Comparison of ENCODE assay signal across 14 mouse cellular contexts in genomic region chr1:90441134-90441868, GRCm38 (mm10).
A peak's percentile ranks its signal among the peaks of the same experiment; 100 is the strongest.
DNase-seq lines count a peak whose midpoint lies in the region; ATAC-seq and TF ChIP-seq lines count a peak whose summit lies in the region.
"Had no signal": no experiment of that assay in that cellular context is flagged by ENCODE, and none has a peak within 500 bp of the region (broad histone marks: within the 10 kb centered on the region; RNA-seq: fewer than 3 reads in every experiment).

No protein-coding gene starts in this region.

- no peak for TF ChIP-seq CTCF in hindbrain, postnatal 0 days (IDR thresholded peaks at IDR 0.05; ENCODE audit: low read depth)

- H3K9ac ChIP-seq in midbrain, embryonic 15.5 days, result no peak overlapping the region
- no peak overlapping the region for H3K9ac ChIP-seq in hindbrain, postnatal 0 days (replicated peaks; ENCODE audit: low read length)
- H3K9ac ChIP-seq in neural tube, embryonic 14.5 days (replicated peaks; ENCODE audit: low read depth, low read length), result no peak overlapping the region

- H3K27me3 ChIP-seq in midbrain, embryonic 10.5 days (ENCODE audit: low read depth, poor library complexity, severe bottlenecking), result peaks cover 9% of the 10 kb centered on the region; the same call in 1 of the 2 replicates
- H3K27me3 ChIP-seq in midbrain, embryonic 15.5 days (replicated peaks), result no peaks in the 10 kb centered on the region
- H3K27me3 ChIP-seq in hindbrain, postnatal 0 days (ENCODE audit: insufficient read depth, low read length), result no peaks in the 10 kb centered on the region
- no peaks in the 10 kb centered on the region for H3K27me3 ChIP-seq in neural tube, embryonic 14.5 days (ENCODE audit: control insufficient read depth, insufficient read depth, low read length)

- peak overlapping the region; percentile 42 for H3K27ac ChIP-seq in midbrain, embryonic 10.5 days (replicated peaks)
- no peak overlapping the region for H3K27ac ChIP-seq in midbrain, embryonic 15.5 days
- H3K27ac ChIP-seq in hindbrain, postnatal 0 days, result no peak overlapping the region
- H3K27ac ChIP-seq in neural tube, embryonic 14.5 days (ENCODE audit: low read depth, low read length), result no peak overlapping the region
- H3K27ac ChIP-seq: layer of hippocampus, adult 2 months had no signal

- no peaks in the 10 kb centered on the region for H3K9me3 ChIP-seq in midbrain, embryonic 10.5 days (replicated peaks)
- no peaks in the 10 kb centered on the region for H3K9me3 ChIP-seq in midbrain, embryonic 15.5 days
- no peaks in the 10 kb centered on the region for H3K9me3 ChIP-seq in hindbrain, postnatal 0 days (ENCODE audit: low read length)
- no peaks in the 10 kb centered on the region for H3K9me3 ChIP-seq in neural tube, embryonic 14.5 days (ENCODE audit: control insufficient read depth, low read length)

- peak; percentile 66 for DNase-seq in midbrain, embryonic 10.5 days (ENCODE audit: low spot score)
- peak; percentile 60 for DNase-seq in embryo, embryonic 11 days
- DNase-seq in hindbrain, postnatal 0 days (ENCODE audit: low spot score), result no peak
- no peak for DNase-seq in adrenal gland, postnatal 14 days
- DNase-seq in heart, postnatal 36 days, result no peak
- DNase-seq: heart, adult 11 months; heart, postnatal 14 days; lung, adult 2 months; right cerebral cortex, adult 18-20 months; thymus, postnatal 25 days had no signal

- H3K4me2 ChIP-seq in midbrain, embryonic 15.5 days, result no peak overlapping the region
- H3K4me2 ChIP-seq in hindbrain, postnatal 0 days (ENCODE audit: low read depth, low read length), result no peak overlapping the region
- H3K4me2 ChIP-seq in neural tube, embryonic 14.5 days (ENCODE audit: low read depth, low read length), result 0 out of 2 replicates have a peak overlapping the region, but pooled peaks have one; percentile 2

- no peak for ATAC-seq in midbrain, embryonic 15.5 days (replicated peaks)
- 0 out of 2 replicates have a peak, but pooled peaks have one; percentile 38 for ATAC-seq in hindbrain, postnatal 0 days
- no peak for ATAC-seq in neural tube, embryonic 14.5 days (ENCODE audit: low read depth)
- no peak for ATAC-seq in erythroblast, adult 5-6 weeks (replicated peaks; ENCODE audit: low FRiP score, poor library complexity, severe bottlenecking)

- intact Hi-C loops in heart, postnatal 36 days (cut with DNase I), result no loop called here

- 37% methylated on average over 10 of the region's 10 CpGs for WGBS in midbrain, embryonic 10.5 days
- WGBS in midbrain, embryonic 15.5 days, result 35% methylated on average over 10 of the region's 10 CpGs
- 37% methylated on average over 10 of the region's 10 CpGs for WGBS in hindbrain, postnatal 0 days
- WGBS in neural tube, embryonic 14.5 days, result 30% methylated on average over 10 of the region's 10 CpGs

- no peaks in the 10 kb centered on the region for H3K36me3 ChIP-seq in midbrain, embryonic 10.5 days
- H3K36me3 ChIP-seq in midbrain, embryonic 15.5 days (replicated peaks), result no peaks in the 10 kb centered on the region
- no peaks in the 10 kb centered on the region for H3K36me3 ChIP-seq in hindbrain, postnatal 0 days (ENCODE audit: insufficient read depth, low read length)
- no peaks in the 10 kb centered on the region for H3K36me3 ChIP-seq in neural tube, embryonic 14.5 days (ENCODE audit: control insufficient read depth, insufficient read depth, low read length)

- H3K4me3 ChIP-seq in midbrain, embryonic 10.5 days, result no peak overlapping the region
- H3K4me3 ChIP-seq in midbrain, embryonic 15.5 days, result no peak overlapping the region
- H3K4me3 ChIP-seq in hindbrain, postnatal 0 days (ENCODE audit: low read length), result no peak overlapping the region
- H3K4me3 ChIP-seq in neural tube, embryonic 14.5 days (ENCODE audit: low read depth, low read length), result no peak overlapping the region
- H3K4me3 ChIP-seq: layer of hippocampus, adult 2 months had no signal

- H3K4me1 ChIP-seq in midbrain, embryonic 10.5 days, result peaks cover 58% of the 10 kb centered on the region
- H3K4me1 ChIP-seq in midbrain, embryonic 15.5 days, result peaks cover 7% of the 10 kb centered on the region
- peaks cover 5% of the 10 kb centered on the region; the same call in 1 of the 2 replicates for H3K4me1 ChIP-seq in hindbrain, postnatal 0 days (ENCODE audit: insufficient read depth, low read length)
- no peaks in the 10 kb centered on the region for H3K4me1 ChIP-seq in neural tube, embryonic 14.5 days (ENCODE audit: control insufficient read depth, insufficient read depth, low read length)

Comparison
In these comparisons a context has a peak if more than half of its experiments do, and no peak if none do; other contexts are left out.
1. DNase-seq: peak in midbrain, embryonic 10.5 days (single experiment) and embryo, embryonic 11 days (single experiment); none in hindbrain, postnatal 0 days (single experiment), adrenal gland, postnatal 14 days (single experiment) and heart, postnatal 36 days (0 of 2).